Mouse (Mus musculus) lung, postnatal 0 days (tissue): ENCODE measurements around the gene Celf2.

Source experiments
- CTCF ChIP-seq: IDR thresholded peaks from 2 replicates; pipeline ENCODE4 v1.5.1; 2016; ENCODE audit warnings: antibody characterized with exemption, mild to moderate bottlenecking
- EP300 ChIP-seq: IDR thresholded peaks from 2 replicates; pipeline ENCODE4 v1.6.1; 2016; ENCODE audit warnings: antibody characterized with exemption, mild to moderate bottlenecking, control low read depth

- TF ChIP-seq CTCF (no peak), EP300 (no peak)
Observed at GRCm38 (mm10) chr2:6728840-6729252, 780.5 kb downstream of the Celf2 start.
